Comparison of ENCODE assay signal across 8 mouse cellular contexts in the genomic region with DNA sequence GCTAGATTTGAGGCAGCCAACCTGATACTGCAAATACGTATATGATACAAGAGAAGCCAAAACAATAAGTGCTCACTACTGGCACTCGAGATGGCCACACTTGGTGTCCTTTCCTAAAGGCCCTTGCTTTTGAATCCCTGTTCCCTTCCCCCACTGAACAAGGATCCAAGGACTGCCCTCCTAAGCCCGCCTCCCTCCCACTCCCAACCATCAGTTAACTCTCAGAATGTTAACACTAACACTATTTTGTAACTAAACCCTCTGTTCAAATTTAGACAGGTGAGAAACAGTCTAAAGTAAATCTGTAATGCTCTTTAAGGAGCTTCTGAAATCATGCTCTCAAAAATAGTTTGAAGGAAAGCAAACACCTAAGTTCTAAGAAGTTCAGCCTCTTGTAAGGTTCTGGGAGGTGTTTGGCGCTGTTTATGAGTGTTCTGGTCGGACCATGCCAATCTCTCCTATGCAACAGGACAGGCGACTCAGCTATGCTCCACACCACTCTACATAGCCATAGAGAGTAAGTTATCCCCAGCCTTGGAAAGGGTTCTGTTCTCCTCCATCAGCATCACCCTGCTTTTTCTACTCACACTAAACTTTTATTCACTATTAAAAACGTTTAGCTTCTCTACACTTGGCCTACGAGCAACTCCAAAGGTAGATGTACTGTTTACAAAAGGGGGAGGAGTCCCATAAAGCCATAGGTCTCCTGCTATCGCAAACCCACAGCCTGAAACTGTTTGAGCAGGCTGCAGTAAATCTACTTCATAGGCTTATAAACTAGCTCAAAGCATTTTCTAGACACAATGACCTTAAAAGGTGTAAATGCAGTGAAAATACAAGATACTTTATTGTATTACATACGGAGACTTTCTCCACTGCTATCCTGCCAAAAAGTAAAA. TPM values are rescaled to one million over a fixed set of nuclear protein-coding genes. Genes with fewer than 3 reads are reported as not detected.
DNase-seq lines count a peak whose midpoint lies in the region; ATAC-seq and TF ChIP-seq lines count a peak whose summit lies in the region.

No protein-coding gene starts in this region.

- intact Hi-C loops in gastrocnemius, adult 2 months (cut with DNase I), result no loop called here
- intact Hi-C loops in left cerebral cortex, postnatal 36 days (cut with DNase I), result loop anchor here (5.0 to 10.0 kb wide), 3 partner anchors 39 to 268 kb away; no protein-coding TSS in a partner anchor

- no peak for TF ChIP-seq CTCF in gastrocnemius, adult 2 months (IDR thresholded peaks at IDR 0.05)

- H3K4me2 ChIP-seq in hindbrain, embryonic 14.5 days (replicated peaks), result peak overlapping the region; percentile 96

- H3K4me1 ChIP-seq in hindbrain, embryonic 14.5 days (replicated peaks; ENCODE audit: control insufficient read depth, insufficient read depth, low read length), result peaks cover 31% of the 10 kb centered on the region

- H3K4me3 ChIP-seq in gastrocnemius, adult 2 months, result peak overlapping the region; percentile 98
- peak overlapping the region; percentile 94 for H3K4me3 ChIP-seq in hindbrain, embryonic 14.5 days (replicated peaks; ENCODE audit: low read length)

- H3K27me3 ChIP-seq in hindbrain, embryonic 14.5 days (ENCODE audit: control insufficient read depth, insufficient read depth, low read length), result no peaks in the 10 kb centered on the region

- H3K9me3 ChIP-seq in hindbrain, embryonic 14.5 days (ENCODE audit: control insufficient read depth, low read length), result no peaks in the 10 kb centered on the region

- no peaks in the 10 kb centered on the region for H3K36me3 ChIP-seq in hindbrain, embryonic 14.5 days (replicated peaks; ENCODE audit: control insufficient read depth, insufficient read depth)

- no peak for ATAC-seq in hindbrain, embryonic 14.5 days (ENCODE audit: low FRiP score)

- H3K9ac ChIP-seq in hindbrain, embryonic 14.5 days, result peak overlapping the region; percentile 92

- WGBS in hindbrain, embryonic 14.5 days, result 36% methylated on average over 10 of the region's 10 CpGs

- no peak for DNase-seq in gastrocnemius, adult 2 months
- no peak for DNase-seq in gastrocnemius, postnatal 25 days
- peak; percentile 75 for DNase-seq in adipocyte (ENCODE audit: low spot score)
- DNase-seq in hindbrain, embryonic 14.5 days (ENCODE audit: low spot score), result no peak
- DNase-seq in lung, postnatal 36 days, result peak; percentile 62
- no peak for DNase-seq in left cerebral cortex, postnatal 36 days (ENCODE audit: low spot score in 2 of 2)
- DNase-seq in thymus, postnatal 36 days, result no peak
- no peak for DNase-seq in ovary, postnatal 36 days (ENCODE audit: low spot score)

- peak overlapping the region; percentile 98 for H3K27ac ChIP-seq in gastrocnemius, adult 2 months
- no peak overlapping the region for H3K27ac ChIP-seq in hindbrain, embryonic 14.5 days

RNA-seq across cellular contexts. Expression of a gene that starts 3.5 kb away (rescaled TPM):
- total RNA-seq in gastrocnemius, adult 2 months (2021), result 10 to 100 TPM; 38.9 to 57.9 TPM
- 10 to 100 TPM; 35.9 to 38.8 TPM for total RNA-seq in gastrocnemius, postnatal 25 days (2021)
- 22.3 and 30.2 TPM in 2 replicates for polyA plus RNA-seq in hindbrain, embryonic 14.5 days (2014; fragmentation: Nextera tagmentation; extraction: Ambion mirVana)
- 10 to 100 TPM; 27.2 to 27.7 TPM for total RNA-seq in left cerebral cortex, postnatal 36 days (2021)

Comparison
In these comparisons a context has a peak if more than half of its experiments do, and no peak if none do; other contexts are left out.
1. DNase-seq: peak in adipocyte (single experiment) and lung, postnatal 36 days (single experiment); none in gastrocnemius, adult 2 months (single experiment), gastrocnemius, postnatal 25 days (single experiment), hindbrain, embryonic 14.5 days (single experiment), left cerebral cortex, postnatal 36 days (0 of 2), thymus, postnatal 36 days (0 of 2) and ovary, postnatal 36 days (single experiment).